Mouse (Mus musculus) MEL (cell line): Measurements from ENCODE around the gene Matn3. TPM values are rescaled to one million over a fixed set of nuclear protein-coding genes. Genes with fewer than 3 reads are reported as not detected.
A peak's percentile ranks its signal among the peaks of the same experiment; 100 is the strongest.

Experiments used
- DNase-seq: peaks from one replicate; pipeline ENCODE4 v3.0.0; 2011; ENCODE audit warnings: low read depth, low spot score
- H3K27ac ChIP-seq: 2 replicates; pipeline ENCODE4 v1.5.1; 2012; ENCODE audit warnings: low read depth, mild to moderate bottlenecking, control low read depth, low read length, moderate library complexity; ENCODE audit not compliant: control insufficient read depth
- H3K27me3 ChIP-seq, 2 experiments: fragments of 150-350 bp in 1 of 2; sonication (generic) in 1 of 2; 2 replicates each; pipeline ENCODE4 v1.6.1; 2012; ENCODE audit warnings: low read length in 2 of 2, mild to moderate bottlenecking in 2 of 2, improper control_type of control experiment in 1 of 2, moderate library complexity in 1 of 2; ENCODE audit not compliant: insufficient read depth in 2 of 2, control insufficient read depth in 1 of 2
- H3K36me3 ChIP-seq, 2 experiments: 2 replicates each; pipeline ENCODE4 v1.6.1; 2012 to 2014; ENCODE audit warnings: low read length in 2 of 2, improper control_type of control experiment in 1 of 2, inconsistent platforms in 1 of 2, mild to moderate bottlenecking in 1 of 2; ENCODE audit not compliant: insufficient read depth in 2 of 2, control insufficient read depth in 1 of 2
- H3K4me1 ChIP-seq, 2 experiments: fragments of 150-350 bp in 1 of 2; sonication (generic) in 1 of 2; 2 replicates each; pipeline ENCODE4 v1.6.1; 2012; ENCODE audit warnings: low read length in 2 of 2, improper control_type of control experiment in 1 of 2, mild to moderate bottlenecking in 1 of 2; ENCODE audit not compliant: insufficient read depth in 2 of 2, control insufficient read depth in 1 of 2
- H3K4me3 ChIP-seq, 2 experiments: fragments of 150-350 bp in 1 of 2; sonication (generic) in 1 of 2; 2 replicates each; pipeline ENCODE4 v1.5.1; 2012; ENCODE audit warnings: low read depth in 2 of 2, low read length in 2 of 2, mild to moderate bottlenecking in 2 of 2, moderate library complexity in 2 of 2, control low read depth in 1 of 2, improper control_type of control experiment in 1 of 2; ENCODE audit not compliant: control insufficient read depth in 1 of 2, insufficient read depth in 1 of 2
- H3K79me2 ChIP-seq: 2 replicates; pipeline ENCODE4 v1.6.1; 2012; ENCODE audit warnings: mild to moderate bottlenecking, low read length, moderate library complexity; ENCODE audit not compliant: control insufficient read depth, poor library complexity, insufficient read depth
- H3K9ac ChIP-seq: 2 replicates; pipeline ENCODE4 v1.6.1; 2012; ENCODE audit warnings: low read depth, mild to moderate bottlenecking, control low read depth, low read length, moderate library complexity; ENCODE audit not compliant: control insufficient read depth, poor library complexity, severe bottlenecking
- H3K9me3 ChIP-seq: fragments of 150-350 bp; sonication (generic); replicated peaks from 2 replicates; pipeline ENCODE4 v1.6.1; 2012; ENCODE audit warnings: mild to moderate bottlenecking, low read length, improper control_type of control experiment, moderate library complexity; ENCODE audit not compliant: insufficient read depth
- CHD2 ChIP-seq: IDR thresholded peaks from 2 replicates; pipeline ENCODE4 v1.6.1; 2011; ENCODE audit warnings: low read length, improper control_type of control experiment
- E2F4 ChIP-seq: IDR thresholded peaks from 2 replicates; pipeline ENCODE4 v1.6.1; 2011; ENCODE audit warnings: low read depth, low read length, improper control_type of control experiment, borderline replicate concordance
- ETS1 ChIP-seq: IDR thresholded peaks from 2 replicates; pipeline ENCODE4 v1.6.1; 2012; ENCODE audit warnings: low read depth, mild to moderate bottlenecking, inconsistent platforms, low read length, improper control_type of control experiment, moderate library complexity
- GATA1 ChIP-seq: IDR thresholded peaks from 2 replicates; pipeline ENCODE4 v1.6.1; 2011; ENCODE audit warnings: low read depth, low read length, improper control_type of control experiment
- JUND ChIP-seq: IDR thresholded peaks from 2 replicates; pipeline ENCODE4 v1.6.1; 2011; ENCODE audit warnings: low read depth, mild to moderate bottlenecking, improper control_type of control experiment, low read length
- MAX ChIP-seq: IDR thresholded peaks from 2 replicates; pipeline ENCODE4 v1.6.1; 2011; ENCODE audit warnings: low read length, improper control_type of control experiment
- MAZ ChIP-seq: IDR thresholded peaks from 2 replicates; pipeline ENCODE4 v1.6.1; 2012; ENCODE audit warnings: low read depth, mild to moderate bottlenecking, inconsistent platforms, low read length, improper control_type of control experiment
- NELFE ChIP-seq: IDR thresholded peaks from 2 replicates; pipeline ENCODE4 v1.6.1; 2011; ENCODE audit warnings: low read depth, low read length, improper control_type of control experiment
- POLR2A ChIP-seq, 2 experiments: IDR thresholded peaks; 2 replicates each; pipeline ENCODE4 v1.6.1; 2011 to 2012; ENCODE audit warnings: low read length in 2 of 2, mild to moderate bottlenecking in 2 of 2, control low read depth in 1 of 2, improper control_type of control experiment in 1 of 2, low read depth in 1 of 2, moderate library complexity in 1 of 2; ENCODE audit not compliant: control insufficient read depth in 1 of 2, insufficient read depth in 1 of 2, poor library complexity in 1 of 2
- POLR2AphosphoS2 ChIP-seq: IDR thresholded peaks from 2 replicates; pipeline ENCODE4 v1.6.1; 2011; ENCODE audit warnings: low read length, improper control_type of control experiment
- POLR2AphosphoS5 ChIP-seq: IDR thresholded peaks from 2 replicates; pipeline ENCODE4 v1.6.1; 2012; ENCODE audit warnings: low read depth, borderline replicate concordance, mild to moderate bottlenecking, inconsistent platforms, low read length, moderate library complexity, mixed read lengths
- RAD21 ChIP-seq: IDR thresholded peaks from 2 replicates; pipeline ENCODE4 v1.6.1; 2011; ENCODE audit warnings: mild to moderate bottlenecking, low read depth, low read length, improper control_type of control experiment
- RCOR1 ChIP-seq: IDR thresholded peaks from 2 replicates; pipeline ENCODE4 v1.6.1; 2012; ENCODE audit warnings: low read depth, mild to moderate bottlenecking, inconsistent platforms, low read length, improper control_type of control experiment
- SIN3A ChIP-seq: IDR thresholded peaks from 2 replicates; pipeline ENCODE4 v1.6.1; 2012; ENCODE audit warnings: low read length, improper control_type of control experiment, inconsistent platforms
- TAL1 ChIP-seq: IDR thresholded peaks from 2 replicates; pipeline ENCODE4 v1.6.1; 2012; ENCODE audit warnings: mild to moderate bottlenecking, inconsistent platforms, low read length, moderate library complexity, mixed read lengths
- TBP ChIP-seq: IDR thresholded peaks from 2 replicates; pipeline ENCODE4 v1.8.0; 2011; ENCODE audit warnings: low read depth, low read length, improper control_type of control experiment
- TCF12 ChIP-seq: IDR thresholded peaks from 2 replicates; pipeline ENCODE4 v1.6.1; 2014; ENCODE audit warnings: low read depth, mild to moderate bottlenecking, inconsistent platforms, low read length, improper control_type of control experiment, moderate library complexity
- UBTF ChIP-seq: IDR thresholded peaks from 2 replicates; pipeline ENCODE4 v1.6.1; 2012; ENCODE audit warnings: low read depth, mild to moderate bottlenecking, inconsistent platforms, low read length, improper control_type of control experiment, moderate library complexity, borderline replicate concordance; ENCODE audit not compliant: insufficient read depth
- USF1 ChIP-seq: IDR thresholded peaks from 2 replicates; pipeline ENCODE4 v1.6.1; 2014; ENCODE audit warnings: low read depth, mild to moderate bottlenecking, inconsistent platforms, low read length, improper control_type of control experiment, moderate library complexity
- ZC3H11A ChIP-seq: IDR thresholded peaks from 2 replicates; pipeline ENCODE4 v1.6.1; 2012; ENCODE audit warnings: low read depth, mild to moderate bottlenecking, inconsistent platforms, low read length, improper control_type of control experiment
- ZKSCAN1 ChIP-seq: IDR thresholded peaks from 2 replicates; pipeline ENCODE4 v1.6.1; 2012; ENCODE audit warnings: low read depth, mild to moderate bottlenecking, inconsistent platforms, low read length, improper control_type of control experiment, moderate library complexity
- ZMIZ1 ChIP-seq: IDR thresholded peaks from 2 replicates; pipeline ENCODE4 v1.6.1; 2012; ENCODE audit warnings: low read depth, mild to moderate bottlenecking, inconsistent platforms, low read length, improper control_type of control experiment, moderate library complexity
- polyA plus RNA-seq, 2 experiments: library from polyadenylated mRNA; stranded (reverse) in 1 of 2; unstranded in 1 of 2; fragments of >175 nt in 1 of 2; fragments of >200 nt in 1 of 2; gene quantifications; 2 replicates each; pipeline versions ENCODE4 v1.2.1 to v1.2.4; 2012; ENCODE audit warnings: low replicate concordance in 2 of 2, low read depth in 1 of 2; ENCODE audit not compliant: insufficient read length in 2 of 2, insufficient read depth in 1 of 2, missing spikeins in 1 of 2
- total RNA-seq: library from RNA; depleted of rRNA; stranded (reverse); fragments of 300-350 nt; gene quantifications from 2 replicates; pipeline ENCODE4 v1.2.3, GENCODE M21; 2012

The Matn3 gene
- total and polyA plus RNA-seq, 3 experiments: not detected

GRCm38 (mm10) chr12:8916378-8916777 is 31.4 kb upstream of the Matn3 start:
- H3K36me3 ChIP-seq: peaks cover 0 to 2% of the 10 kb centered on the region in 2 experiments; a peak in 2 of 4 replicates
- no peaks in the 10 kb centered on the region for H3K27me3 ChIP-seq
- no peak overlapping the region for H3K27ac ChIP-seq
- H3K9ac ChIP-seq: no peak overlapping the region
- H3K4me1 ChIP-seq: 0 out of 4 replicates have a peak, but pooled peaks cover 0 to 4% of the 10 kb centered on the region in 2 experiments
- no peaks in the 10 kb centered on the region for H3K9me3 ChIP-seq
- TF ChIP-seq TBP: no peak
- no peak for TF ChIP-seq UBTF
- no peak for TF ChIP-seq USF1
- no peak for TF ChIP-seq MAZ
- no peak for TF ChIP-seq ETS1
- no peak for TF ChIP-seq GATA1
- TF ChIP-seq SIN3A: no peak
- no peak for TF ChIP-seq POLR2AphosphoS5
- TF ChIP-seq NELFE: no peak
- TF ChIP-seq, all 39 proteins: peak for 0
- Histone ChIP-seq H3K79me2 (no peaks in the 10 kb centered on the region), H3K4me3 (no peak overlapping the region)
- no peak for DNase-seq

GRCm38 (mm10) chr12:8919231-8919630 is 28.5 kb upstream of the Matn3 start:
- H3K79me2 ChIP-seq: peaks cover 20% of the 10 kb centered on the region
- no peak overlapping the region for H3K27ac ChIP-seq
- no peaks in the 10 kb centered on the region for H3K9me3 ChIP-seq
- no peak overlapping the region for H3K9ac ChIP-seq
- no peaks in the 10 kb centered on the region for H3K27me3 ChIP-seq
- peaks cover 0 to 7% of the 10 kb centered on the region in 2 experiments; a peak in 3 of 4 replicates for H3K4me1 ChIP-seq
- DNase-seq: no peak
- H3K36me3 ChIP-seq: peaks cover 0 to 12% of the 10 kb centered on the region in 2 experiments; a peak in 3 of 4 replicates
- H3K4me3 ChIP-seq: no peak overlapping the region
- TF ChIP-seq NELFE: no peak
- TF ChIP-seq SIN3A: no peak
- no peak for TF ChIP-seq POLR2AphosphoS2
- no peak for TF ChIP-seq MAX

DNA sequence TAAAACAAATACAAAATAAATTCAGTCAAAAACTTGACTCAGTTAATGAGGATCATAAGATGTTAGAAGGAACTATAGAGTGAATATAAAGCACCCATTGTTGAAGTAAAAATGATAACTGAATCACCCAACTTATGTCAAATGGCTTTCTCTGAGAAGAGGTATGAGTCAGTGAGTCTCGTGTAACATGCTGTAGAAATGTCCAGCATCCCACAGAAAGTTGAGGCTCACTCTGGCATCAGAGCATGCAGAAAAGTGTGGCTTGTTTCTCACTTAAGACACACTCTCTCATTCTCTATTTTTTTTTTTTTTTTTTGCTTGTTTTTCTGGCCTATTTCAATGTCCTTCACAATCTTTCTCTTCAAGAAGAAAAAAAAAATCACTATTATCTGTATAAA is 26.7 kb upstream of the Matn3 start:
- Histone ChIP-seq H3K4me3 (peak overlapping the region; percentile 62 to 82), H3K9me3 (no peaks in the 10 kb centered on the region), H3K79me2 (peaks cover 33% of the 10 kb centered on the region), H3K36me3 (peaks cover 3 to 23% of the 10 kb centered on the region in 2 experiments), H3K4me1 (peaks cover 0 to 11% of the 10 kb centered on the region in 2 experiments; a peak in 3 of 4 replicates), H3K9ac (peak overlapping the region; percentile 87), H3K27me3 (no peaks in the 10 kb centered on the region), H3K27ac (peak overlapping the region; percentile 30; the same call in 1 of the 2 replicates)
- TF ChIP-seq ZMIZ1 (no peak), JUND (no peak), POLR2AphosphoS5 (no peak; the same call in 1 of the 2 replicates), SIN3A (no peak), ZC3H11A (no peak), RCOR1 (no peak), E2F4 (no peak), ZKSCAN1 (no peak), POLR2A (IDR thresholded peaks at IDR 0.05; ENCODE audit: control insufficient read depth in 1 of 2, insufficient read depth in 1 of 2, low read depth in 1 of 2, low read length in 2 of 2, poor library complexity in 1 of 2) (no peak), CHD2 (no peak), TAL1 (no peak), RAD21 (no peak), TCF12 (no peak)
- DNase-seq: no peak
